Mouse (Mus musculus) erythroblast, embryonic 14.5 days (primary cell): ENCODE data around the gene Cd300e.

Source experiments
- GATA1 ChIP-seq: IDR thresholded peaks from 2 replicates; pipeline ENCODE4 v1.6.1; 2012; ENCODE audit warnings: low read length, inconsistent platforms, mixed read lengths
- TAL1 ChIP-seq: IDR thresholded peaks from 3 replicates; pipeline ENCODE4 v1.6.1; 2012; ENCODE audit warnings: low read length, inconsistent platforms, mixed read lengths

- no peak for TF ChIP-seq GATA1
- no peak for TF ChIP-seq TAL1
Observed at GRCm38 (mm10) chr11:115108176-115108575, 46.2 kb upstream of the Cd300e start.
